Mouse (Mus musculus) CD4-positive naive resting alpha-beta T cell, adult 76 days (primary cell): ENCODE data around the gene Zfp207. TPM values are rescaled to one million over a fixed set of nuclear protein-coding genes. Genes with fewer than 3 reads are reported as not detected.

Source experiments
- total RNA-seq: library from RNA; stranded (reverse); gene quantifications from one replicate; pipeline ENCODE4 v1.2.4, GENCODE M21; 2023

Gene Zfp207
- total RNA-seq, result 183 TPM

GRCm38 (mm10) chr11:80383019-80383625, at the start of gene Zfp207:
Gene Zfp207, plus strand, starts transcription at chr11:80383279.

GRCm38 (mm10) chr11:80377712-80378451, 5.2 kb upstream of the Zfp207 start, which contains the start of gene 5730455P16Rik:
Gene 5730455P16Rik, minus strand, starts transcription at chr11:80378034.

GRCm38 (mm10) chr11:80428381-80429008, 45.4 kb downstream of the Zfp207 start, which contains the start of gene Psmd11:
Gene Psmd11, plus strand, starts transcription at chr11:80428615.

Other genes with a start within 250 kb of the Zfp207 start
- gene Tefm, start 241.1 kb upstream of the Zfp207 start, total RNA-seq, result 2.9 TPM
- gene Adap2, start 229.2 kb upstream of the Zfp207 start, total RNA-seq, result 2.4 TPM
- 3.6 TPM for gene Rnf135, start 199.4 kb upstream of the Zfp207 start, total RNA-seq
- gene Rhot1, start 174.3 kb upstream of the Zfp207 start, total RNA-seq, result 40.6 TPM
- 0.44 TPM for gene Rhbdl3, start 82.4 kb upstream of the Zfp207 start, total RNA-seq
- 14.1 TPM for gene 5730455P16Rik, start 5.2 kb upstream of the Zfp207 start, total RNA-seq
- gene Psmd11, start 45.3 kb downstream of the Zfp207 start, total RNA-seq, result 87.9 TPM
- 5.1 TPM for gene Cdk5r1, start 93.7 kb downstream of the Zfp207 start, total RNA-seq